Mouse (Mus musculus) skeletal muscle tissue, adult 2 months (tissue): ENCODE measurements around the gene Rbm5.

Experiments used
- DNase-seq: peaks from one replicate; pipeline ENCODE4 v3.0.0-alpha.2; 2012; ENCODE audit warnings: low read depth, low spot score

The Rbm5 gene

DNA sequence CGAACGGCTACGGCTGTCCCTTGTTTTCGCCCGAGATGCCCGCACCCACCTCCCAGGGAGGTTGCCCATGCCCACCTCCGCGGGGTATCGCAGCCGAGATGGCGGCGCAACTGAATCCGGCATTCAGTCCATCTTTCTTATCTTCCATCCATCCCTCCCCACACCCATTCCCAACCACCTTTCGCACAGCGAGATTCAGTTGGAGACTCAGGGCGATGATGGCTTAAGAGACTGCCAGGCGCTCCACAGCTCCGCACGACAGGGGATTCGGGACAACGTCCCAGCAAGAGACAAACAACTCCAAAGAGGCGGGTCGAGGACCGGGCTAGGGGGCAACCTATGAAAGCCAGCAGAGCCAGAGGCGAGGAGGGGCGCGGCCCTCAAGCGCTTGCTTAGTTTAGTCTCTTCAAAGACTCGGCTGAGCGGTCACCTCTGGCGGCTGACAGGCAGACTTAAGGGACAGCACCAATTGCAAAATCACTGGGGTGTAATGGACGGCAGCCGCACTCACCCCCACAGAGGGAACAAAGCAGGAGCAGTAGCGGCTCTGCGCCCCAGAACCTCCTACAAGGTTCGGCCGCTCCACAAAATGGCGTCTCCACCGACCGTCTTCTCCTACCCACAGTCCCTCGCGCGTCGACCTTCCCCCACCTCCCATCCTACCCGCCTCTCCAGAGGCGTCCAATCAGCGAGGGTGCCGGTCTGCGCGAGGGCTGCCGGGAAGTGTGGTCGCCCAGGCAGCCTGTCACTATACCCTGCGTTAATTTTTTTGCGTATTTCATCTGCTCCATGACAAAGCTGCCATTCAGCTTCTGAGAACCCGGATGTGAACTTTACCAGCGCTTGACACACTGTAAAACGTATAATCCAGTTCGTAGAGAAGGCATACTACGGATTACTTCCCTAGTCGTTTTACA is at the start of gene Rbm5:
Gene Rbm5, minus strand, starts transcription at position 623 of the 917 bp plus-strand sequence.
- DNase-seq: peak; percentile 94

- no peak for DNase-seq
These were observed 41.3 kb upstream of the Rbm5 start for GRCm38 (mm10) chr9:107812132-107812531.

- no peak for DNase-seq
These were observed 40.2 kb upstream of the Rbm5 start for GRCm38 (mm10) chr9:107810985-107811384.

DNA sequence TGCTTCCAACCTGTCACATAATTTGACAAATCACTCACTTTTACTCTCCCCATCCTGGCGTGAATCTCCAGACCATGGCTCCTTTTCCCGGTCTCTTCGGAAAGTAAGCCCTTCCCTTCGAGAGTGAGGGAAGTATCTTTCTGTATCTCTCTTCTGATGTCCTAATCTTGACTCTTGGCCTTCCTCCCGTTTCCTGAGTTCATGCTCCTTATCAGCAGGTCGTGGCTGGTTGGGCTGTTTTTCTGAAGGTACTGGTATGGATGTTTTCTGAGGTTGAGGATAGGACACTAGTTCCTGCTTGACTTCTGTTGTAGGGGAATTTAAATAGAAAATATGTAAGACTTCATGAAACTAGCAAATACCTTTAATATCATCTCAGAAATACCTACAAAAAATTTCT is 20.9 kb upstream of the Rbm5 start:
- no peak for DNase-seq

GRCm38 (mm10) chr9:107782536-107783203 is 11.9 kb upstream of the Rbm5 start:
- no peak for DNase-seq

DNA sequence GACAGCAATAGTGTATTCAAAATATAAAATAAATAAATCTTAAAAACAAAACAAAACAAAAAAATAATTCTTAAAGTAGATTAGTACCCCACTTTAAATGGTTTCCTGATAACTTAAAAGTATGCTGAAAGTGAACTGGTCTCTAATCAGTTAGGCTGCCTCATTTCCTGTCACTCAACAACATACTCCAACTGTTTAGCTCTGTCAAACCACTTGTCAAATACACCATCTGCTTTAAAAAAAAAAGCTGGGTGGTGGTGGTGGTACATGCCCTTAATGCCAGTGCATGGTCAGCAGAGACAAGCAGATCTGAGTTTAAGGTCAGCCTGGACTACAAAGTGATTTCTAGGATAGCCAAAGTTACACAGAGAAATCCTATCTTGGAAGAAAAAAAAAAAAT is 6.0 kb upstream of the Rbm5 start:
- DNase-seq: no peak

GRCm38 (mm10) chr9:107774411-107774810 is 3.6 kb upstream of the Rbm5 start:
- peak; percentile 70 for DNase-seq

DNA sequence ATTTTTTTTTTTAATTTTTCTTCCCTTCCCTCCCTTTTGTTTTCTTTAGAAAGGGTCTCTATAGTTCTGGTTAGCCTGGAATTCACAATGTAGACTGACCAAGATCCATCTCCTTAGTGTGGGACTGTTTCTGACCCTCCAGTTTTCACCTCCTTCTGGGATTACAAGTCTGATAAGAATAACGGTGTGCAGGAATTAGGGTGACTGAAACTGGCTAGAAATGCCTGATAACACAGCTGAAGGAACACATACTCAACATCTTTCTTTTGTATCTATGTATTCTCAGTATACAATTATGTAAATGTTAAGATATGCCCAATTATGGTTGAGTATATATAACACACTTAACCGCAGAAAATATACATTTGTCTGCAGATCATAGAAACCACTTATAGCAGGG is 986 bp upstream of the Rbm5 start:
- DNase-seq: no peak

DNA sequence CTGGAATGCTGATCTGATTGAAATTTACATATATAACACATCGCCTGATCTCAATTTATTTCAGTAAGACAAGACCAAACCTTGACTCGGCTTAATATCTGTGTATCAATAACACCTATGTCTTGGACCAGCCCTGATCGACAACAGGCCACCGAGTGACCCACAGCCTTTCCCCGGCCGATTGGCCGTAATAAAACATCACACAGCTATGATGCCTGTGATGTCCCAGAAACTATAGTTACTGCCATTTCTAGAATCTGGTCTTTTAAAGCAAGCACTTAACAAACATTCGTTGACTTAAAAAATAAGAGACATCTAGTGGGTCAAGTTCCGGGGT is 791 bp downstream of the Rbm5 start:
- no peak for DNase-seq

DNA sequence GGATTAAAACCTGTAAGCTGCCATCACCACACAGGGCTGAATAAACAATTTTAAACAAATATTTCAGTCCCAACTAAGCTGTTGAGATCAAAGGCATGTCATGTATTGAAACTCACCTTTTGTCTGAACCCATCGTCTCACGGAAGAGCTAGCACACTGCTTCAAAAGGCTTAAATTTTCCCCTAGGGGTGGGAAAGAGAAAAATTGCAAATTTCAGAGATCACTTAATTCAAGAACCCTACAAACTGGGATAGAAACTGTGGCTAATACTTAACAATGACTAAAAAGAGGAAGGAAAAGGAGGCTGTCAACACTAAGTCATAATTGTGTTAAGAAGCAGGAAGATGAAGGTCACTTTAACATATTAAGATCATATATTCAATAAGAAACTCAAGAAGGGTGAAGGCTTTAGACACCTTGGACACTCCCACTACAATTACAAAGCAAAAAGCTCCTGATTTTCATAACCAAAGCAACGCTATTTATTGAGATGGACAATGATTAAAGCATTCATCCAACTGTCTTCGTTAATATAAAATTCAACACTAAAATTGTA is 1.3 kb downstream of the Rbm5 start:
- DNase-seq: no peak

GRCm38 (mm10) chr9:107768851-107769250 is 1.9 kb downstream of the Rbm5 start:
- no peak for DNase-seq

- no peak for DNase-seq
These were observed 11.2 kb downstream of the Rbm5 start for GRCm38 (mm10) chr9:107759593-107759992.

GRCm38 (mm10) chr9:107750378-107750777 is 20.4 kb downstream of the Rbm5 start:
- DNase-seq: no peak

DNA sequence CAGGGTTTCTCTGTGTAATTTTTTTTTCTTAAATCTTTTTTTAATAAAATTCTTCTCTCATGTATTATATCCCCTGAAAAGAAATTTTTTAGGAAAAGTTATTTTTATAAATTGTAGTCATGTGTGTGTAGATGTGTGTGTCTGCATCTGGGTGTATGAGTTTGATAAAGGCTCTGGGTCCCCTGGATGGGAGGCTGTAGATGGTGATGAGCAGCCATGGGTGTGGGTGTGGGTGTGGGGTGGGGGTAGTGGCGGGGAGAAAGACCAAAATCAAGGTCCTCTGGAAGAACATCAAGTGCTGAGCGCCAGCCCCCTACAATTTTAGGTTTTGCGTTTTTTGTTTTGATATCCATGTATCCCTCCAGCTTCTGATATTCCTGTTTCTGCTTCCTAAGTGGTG is 22.7 kb downstream of the Rbm5 start:
- no peak for DNase-seq

DNA sequence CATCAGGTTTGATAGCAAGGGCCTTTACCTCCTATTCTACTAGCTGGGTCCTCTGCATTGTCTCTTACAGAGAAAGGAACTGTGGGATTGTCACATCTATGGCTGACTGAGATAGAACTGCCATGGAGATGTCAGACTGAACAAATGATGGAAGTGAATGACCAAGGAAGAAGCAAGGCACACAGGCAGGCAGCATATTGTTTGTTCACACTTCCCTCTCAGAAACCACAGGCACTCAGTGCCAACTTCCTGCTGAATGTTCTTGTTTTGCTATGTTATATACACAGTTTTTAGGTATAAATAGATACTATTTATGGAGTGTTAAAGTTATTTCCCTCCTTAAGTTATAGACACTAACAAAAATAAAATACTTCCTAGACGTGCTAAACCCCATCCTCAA is 23.5 kb downstream of the Rbm5 start:
- DNase-seq: no peak

DNA sequence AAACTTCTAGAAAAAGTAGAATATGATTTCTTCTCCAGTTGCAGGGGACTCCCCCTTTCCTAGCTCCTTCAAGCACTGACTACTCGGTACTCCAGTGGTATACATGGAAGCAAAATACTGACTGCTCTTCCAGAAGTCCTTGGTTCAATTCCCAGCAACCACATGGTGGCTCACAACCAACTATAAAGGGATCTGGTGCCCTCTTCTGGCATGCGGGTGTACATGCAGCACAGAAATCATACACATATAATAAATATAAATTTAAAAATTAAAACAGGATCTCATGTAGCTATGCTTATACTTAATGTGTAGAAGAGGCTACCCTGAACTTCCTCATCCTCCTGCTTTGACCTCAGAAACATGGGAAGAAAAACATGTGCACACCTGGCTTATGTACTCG is 24.1 kb downstream of the Rbm5 start:
- no peak for DNase-seq

DNA sequence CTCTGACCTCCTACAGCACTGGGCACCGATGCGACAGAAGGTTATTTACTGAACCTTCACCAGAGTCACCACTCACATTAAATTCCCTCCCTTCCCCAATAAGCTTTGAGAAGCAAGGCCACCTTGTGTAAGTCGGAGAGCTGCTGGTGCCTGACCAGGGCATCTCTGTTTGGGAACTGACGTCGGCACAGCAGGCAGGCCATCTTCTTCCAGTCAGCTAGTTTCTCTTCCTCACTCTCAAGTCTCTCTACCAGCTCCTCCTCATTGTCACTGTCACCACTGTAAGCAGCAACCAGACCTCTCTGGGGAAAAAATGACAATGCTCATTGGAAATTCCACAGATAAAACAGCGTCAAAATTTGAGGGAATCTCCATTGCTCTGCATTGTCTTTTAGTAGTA is 26.7 kb downstream of the Rbm5 start:
- DNase-seq: no peak

DNA sequence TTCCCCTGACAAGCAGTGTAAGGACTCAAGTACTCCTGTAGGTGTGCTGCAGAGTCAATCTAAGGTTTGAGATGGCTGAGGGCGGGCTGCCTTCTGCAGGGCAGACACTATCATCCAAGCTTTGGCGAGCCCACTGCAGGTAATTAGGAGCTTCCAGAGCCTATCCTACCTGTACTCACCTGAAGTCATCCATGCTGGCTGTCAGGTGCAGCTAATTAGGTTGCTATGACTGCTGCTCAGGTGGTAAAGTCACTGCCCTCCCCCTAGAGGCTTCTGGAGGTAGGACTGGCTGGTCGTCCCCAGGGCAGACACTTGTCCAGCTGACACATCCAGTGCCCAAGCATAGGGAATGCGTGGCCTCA is 32.0 kb downstream of the Rbm5 start:
- DNase-seq: no peak

DNA sequence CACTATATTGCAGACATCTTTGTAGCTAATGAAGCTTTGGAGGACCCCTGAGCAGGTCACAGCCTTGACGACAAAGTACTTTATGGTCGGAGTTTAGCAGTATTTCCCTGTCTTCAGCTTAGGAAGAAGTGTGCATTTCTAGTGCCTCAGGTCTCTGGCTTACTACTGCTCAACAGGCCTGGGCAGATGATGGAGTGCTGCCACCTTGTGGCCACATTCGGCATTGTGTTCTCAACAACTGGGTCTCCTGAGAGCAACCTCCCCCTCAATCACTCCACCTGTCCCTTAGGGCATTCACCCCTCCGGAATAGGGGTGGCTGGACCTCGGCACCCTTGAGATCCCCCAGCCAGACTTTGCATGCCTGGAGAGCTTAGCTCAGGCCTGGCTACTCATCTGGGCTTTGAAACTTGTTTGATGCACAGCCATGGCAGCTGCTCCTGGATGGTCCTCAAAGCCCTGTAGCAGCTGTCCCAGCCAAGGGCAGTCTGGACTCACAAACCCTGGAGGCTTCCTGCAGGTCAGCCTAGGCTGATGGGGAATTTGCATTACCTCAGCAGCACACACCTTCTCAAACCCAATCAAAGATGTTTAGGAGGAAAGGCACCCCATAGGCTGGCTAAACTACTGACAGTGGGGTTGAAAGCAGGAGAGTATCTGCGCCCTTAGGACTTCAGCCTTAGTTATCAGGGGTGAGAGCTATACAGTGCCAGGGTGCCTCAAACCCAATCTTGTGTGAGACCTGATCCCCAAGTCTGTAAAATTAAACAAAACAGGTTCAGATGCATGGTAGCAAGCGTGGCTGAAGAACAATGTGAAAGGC is 32.6 kb downstream of the Rbm5 start:
- peak; percentile 76 for DNase-seq

DNA sequence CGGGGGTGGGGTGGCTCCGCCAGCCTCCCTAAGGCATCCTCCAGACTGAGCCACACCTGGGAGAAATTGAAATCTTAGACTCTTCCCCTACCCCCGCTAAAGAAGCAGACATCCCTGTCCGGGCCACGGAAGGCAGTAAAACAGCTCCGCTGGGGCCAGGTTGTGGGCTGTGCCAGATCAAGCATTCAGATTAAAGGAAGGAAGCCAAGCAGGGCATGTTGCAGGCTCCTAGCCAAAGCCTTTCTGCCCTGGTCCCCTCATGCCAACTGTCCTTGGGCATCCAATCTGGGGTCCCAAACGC is 34.7 kb downstream of the Rbm5 start:
- DNase-seq: no peak

DNA sequence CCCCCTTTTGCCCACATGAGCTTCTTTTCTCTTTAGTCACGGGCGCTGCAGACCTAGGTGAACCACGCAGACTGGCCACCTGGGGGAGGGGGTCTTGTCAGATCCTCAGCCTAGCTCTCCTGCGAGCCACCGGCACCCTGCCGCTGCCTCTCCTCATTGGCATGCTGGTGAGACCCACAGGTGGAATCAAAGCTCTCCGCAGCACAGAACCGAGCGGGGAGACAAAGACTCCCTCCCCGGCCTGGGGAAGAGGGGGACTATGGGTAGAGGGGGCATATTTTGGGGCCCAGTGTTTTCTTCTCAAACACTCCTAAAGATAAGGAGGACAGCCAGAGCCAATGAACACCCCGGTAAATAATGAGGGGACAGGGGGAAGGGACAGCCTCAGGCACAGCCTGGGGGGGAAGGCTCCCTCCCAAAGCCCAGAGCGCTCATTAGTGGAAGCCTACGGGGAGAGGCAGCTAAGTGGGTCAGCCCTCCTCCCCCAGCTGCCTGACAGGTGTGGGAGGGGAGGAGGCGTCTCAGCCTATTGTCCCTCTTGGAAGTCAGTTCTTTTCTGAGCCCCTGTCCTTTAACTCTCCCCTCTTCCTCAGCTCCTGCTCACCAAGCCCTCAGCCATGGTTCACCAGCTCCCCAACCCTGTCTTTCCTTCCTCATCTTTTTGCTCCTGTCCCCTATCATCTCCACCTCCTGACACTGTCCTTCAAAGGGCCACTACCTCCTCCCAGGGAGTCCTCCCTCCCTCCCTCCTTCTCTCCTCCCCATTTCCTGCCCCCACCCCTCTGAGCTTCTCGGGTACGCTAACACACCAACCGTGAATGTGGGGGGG is 35.2 kb downstream of the Rbm5 start:
- DNase-seq: no peak
